Mouse (Mus musculus) A20 (cell line): ENCODE results near the gene Itgal.
"Not testable (repeated sequence)": the region's sequence is repeated elsewhere in the genome, so short reads cannot be mapped to it uniquely, and the experiment has no call there.

Experiments used
- DNase-seq: peaks from one replicate; pipeline ENCODE4 v3.0.0-alpha.2; 2011; ENCODE audit warnings: low read depth, low spot score

The Itgal gene

GRCm38 (mm10) chr7:127296098-127296497 is at the start of gene Itgal:
TSS of gene Itgal (plus strand) at chr7:127296260.
- DNase-seq = peak; percentile 84

GRCm38 (mm10) chr7:127250511-127250910 is 45.5 kb upstream of the Itgal start:
- DNase-seq = not testable (repeated sequence)

GRCm38 (mm10) chr7:127252414-127252813 is 43.6 kb upstream of the Itgal start:
- peak; percentile 76 for DNase-seq

- DNase-seq = no peak
Observed at GRCm38 (mm10) chr7:127253341-127253740, 42.7 kb upstream of the Itgal start.

GRCm38 (mm10) chr7:127253821-127254769 is 42.0 kb upstream of the Itgal start:
- DNase-seq = peak; percentile 99

- DNase-seq = no peak
Observed at GRCm38 (mm10) chr7:127255008-127255407, 41.1 kb upstream of the Itgal start.

- DNase-seq = no peak
Observed at GRCm38 (mm10) chr7:127255965-127256364, 40.1 kb upstream of the Itgal start.

GRCm38 (mm10) chr7:127256518-127256917 is 39.5 kb upstream of the Itgal start:
- DNase-seq = no peak

GRCm38 (mm10) chr7:127259186-127259905 is 36.7 kb upstream of the Itgal start:
- peak; percentile 55 for DNase-seq

- peak; percentile 98 for DNase-seq
Observed at GRCm38 (mm10) chr7:127260309-127261111, 35.5 kb upstream of the Itgal start, which contains the start of gene Dctpp1. TSS of gene Dctpp1 (minus strand) at chr7:127260709.

GRCm38 (mm10) chr7:127262218-127262961 is 33.7 kb upstream of the Itgal start:
- DNase-seq = no peak

GRCm38 (mm10) chr7:127263526-127263925 is 32.5 kb upstream of the Itgal start:
- no peak for DNase-seq

GRCm38 (mm10) chr7:127270256-127270655 is 25.8 kb upstream of the Itgal start:
- DNase-seq = no peak

- no peak for DNase-seq
Observed at GRCm38 (mm10) chr7:127270666-127271065, 25.4 kb upstream of the Itgal start.

- no peak for DNase-seq
Observed at GRCm38 (mm10) chr7:127271093-127271492, 25.0 kb upstream of the Itgal start.

GRCm38 (mm10) chr7:127272566-127272965 is 23.5 kb upstream of the Itgal start:
- DNase-seq = no peak

GRCm38 (mm10) chr7:127273118-127273923 is 22.7 kb upstream of the Itgal start:
- no peak for DNase-seq

GRCm38 (mm10) chr7:127273925-127274789 is 21.9 kb upstream of the Itgal start, which contains the start of gene Sephs2:
TSS of gene Sephs2 (minus strand) at chr7:127274055.
- peak; percentile 98 for DNase-seq

GRCm38 (mm10) chr7:127276519-127276961 is 19.5 kb upstream of the Itgal start:
- no peak for DNase-seq
